Mouse (Mus musculus): ENCODE data around the gene Ubr3. TPM values are rescaled to one million over a fixed set of nuclear protein-coding genes. Genes with fewer than 3 reads are reported as not detected.
"Not testable (repeated sequence)": the region's sequence is repeated elsewhere in the genome, so short reads cannot be mapped to it uniquely, and the experiment has no call there.

Ubr3 gene
- polyA plus RNA-seq, 1 experiment from 2014 or later, result 5.5 TPM

DNA sequence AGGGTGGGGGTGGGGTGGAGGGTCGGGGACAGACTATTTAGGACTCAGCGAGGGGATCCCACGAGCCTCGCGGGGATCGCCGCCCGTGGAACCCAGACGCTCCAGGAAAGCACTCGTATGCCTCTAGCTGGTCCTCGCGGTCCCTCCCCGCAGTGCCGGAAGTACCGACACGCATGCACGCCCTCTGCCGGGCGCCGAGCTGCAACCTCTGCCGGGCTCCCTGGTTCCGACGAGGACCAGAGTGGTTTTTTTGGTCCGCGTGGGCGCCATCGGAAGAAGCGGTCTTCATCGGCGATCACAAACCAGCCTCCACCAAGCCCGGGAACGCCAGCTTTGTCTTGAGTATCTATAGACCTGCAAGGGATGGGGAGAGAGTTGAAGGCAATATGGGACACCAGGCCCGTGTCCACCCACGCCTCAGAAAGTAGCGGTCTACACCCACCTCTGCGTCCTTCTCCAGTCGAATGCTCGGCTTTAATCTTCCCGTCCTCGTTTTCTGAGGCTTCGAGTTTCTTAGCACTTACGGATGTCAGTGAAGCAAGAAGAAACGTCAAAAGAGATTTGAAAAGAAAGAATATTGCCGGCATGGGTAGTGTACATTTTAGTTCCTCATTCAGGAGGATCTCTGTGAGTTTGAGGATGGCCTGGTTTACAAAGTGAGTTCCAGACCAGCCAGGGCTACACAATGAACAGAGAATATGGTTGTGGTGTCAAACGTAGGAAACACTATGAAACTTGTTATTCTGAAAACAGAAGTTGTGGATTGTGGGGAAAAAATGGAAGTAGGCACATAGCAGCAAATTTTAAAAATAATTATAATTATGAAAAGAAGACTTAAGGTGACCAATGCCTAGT, 11.4 kb upstream of the Ubr3 start, which contains the start of gene Mettl5:
Gene Mettl5, minus strand, starts transcription at position 165 of the 855 bp plus-strand sequence.
- WGBS (ENCODE audit: insufficient replicate concordance), result under 1% methylated on average over 45 of the region's 45 CpGs
- peak within 1 kb of the TSS; percentile 78 for H3K4me2 ChIP-seq
- H3K4me1 ChIP-seq (replicated peaks), result peaks cover 20% of the 10 kb centered on the region
- 0 out of 2 replicates have a peak, but pooled peaks cover 3% of the 10 kb centered on the region for H3K36me3 ChIP-seq (replicated peaks)
- H3K9ac ChIP-seq, result peak within 1 kb of the TSS; percentile 93
- no peaks in the 10 kb centered on the region for H3K9me3 ChIP-seq (replicated peaks)
- H3K4me3 ChIP-seq (replicated peaks), result peak within 1 kb of the TSS; percentile 82
- peak within 1 kb of the TSS; percentile 76 for H3K27ac ChIP-seq (replicated peaks)
- peak; percentile 98 for ATAC-seq (ENCODE audit: insufficient read depth)
- H3K27me3 ChIP-seq, result no peaks in the 10 kb centered on the region

DNA sequence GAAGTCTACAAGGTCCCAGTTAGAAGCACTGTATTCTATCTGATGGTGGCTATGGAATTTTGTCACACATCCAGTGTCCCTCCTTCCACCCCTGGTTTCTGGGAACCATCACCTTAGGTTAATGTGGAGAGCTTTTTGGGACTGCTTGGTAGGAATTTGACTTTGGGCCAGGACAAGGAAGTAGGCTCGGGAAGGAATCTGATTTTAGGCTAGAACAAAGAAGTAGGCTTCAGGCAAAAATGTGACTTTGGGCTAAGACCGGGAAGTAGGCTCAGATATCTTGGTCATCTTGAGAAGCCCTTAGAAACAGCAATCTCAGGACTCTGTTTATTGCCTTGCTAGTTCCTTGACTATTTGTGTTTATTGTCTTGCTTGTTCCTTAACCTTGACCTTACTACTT, 8.1 kb upstream of the Ubr3 start:
- Histone ChIP-seq H3K4me3 (replicated peaks) (no peak overlapping the region), H3K9me3 (replicated peaks) (no peaks in the 10 kb centered on the region), H3K27ac (replicated peaks) (no peak overlapping the region), H3K4me1 (replicated peaks) (peaks cover 24% of the 10 kb centered on the region), H3K36me3 (replicated peaks) (no peaks in the 10 kb centered on the region), H3K4me2 (no peak overlapping the region), H3K27me3 (no peaks in the 10 kb centered on the region), H3K9ac (no peak overlapping the region)
- no peak for ATAC-seq (ENCODE audit: insufficient read depth)
- WGBS (ENCODE audit: insufficient replicate concordance), result 55% methylated on average over 2 of the region's 2 CpGs

DNA sequence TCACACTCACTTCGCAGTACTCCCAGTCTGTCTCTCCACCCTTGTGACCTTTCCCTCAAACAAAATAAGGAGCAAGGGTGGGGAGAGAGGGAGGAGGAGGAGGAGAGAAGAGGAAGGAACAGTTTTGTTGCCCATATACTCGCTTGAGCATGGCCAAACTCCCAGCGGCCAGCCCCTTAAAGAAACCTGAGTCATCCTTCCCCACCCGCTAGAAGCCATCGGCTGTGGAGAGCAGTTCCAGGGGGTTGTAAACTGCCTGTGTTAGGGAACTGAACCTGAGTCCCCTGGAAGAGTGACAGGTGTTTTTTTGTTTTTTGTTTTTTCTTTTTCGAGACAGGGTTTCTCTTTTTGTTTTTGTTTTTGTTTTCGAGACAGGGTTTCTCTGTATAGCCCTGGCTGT, 6.2 kb upstream of the Ubr3 start:
- H3K27me3 ChIP-seq, result no peaks in the 10 kb centered on the region
- H3K4me2 ChIP-seq, result no peak overlapping the region
- H3K4me1 ChIP-seq (replicated peaks), result peaks cover 19% of the 10 kb centered on the region
- no peak overlapping the region for H3K27ac ChIP-seq (replicated peaks)
- no peak overlapping the region for H3K9ac ChIP-seq
- H3K9me3 ChIP-seq (replicated peaks), result no peaks in the 10 kb centered on the region
- 31% methylated on average over 7 of the region's 7 CpGs for WGBS (ENCODE audit: insufficient replicate concordance)
- no peaks in the 10 kb centered on the region for H3K36me3 ChIP-seq (replicated peaks)
- ATAC-seq (ENCODE audit: insufficient read depth), result no peak
- H3K4me3 ChIP-seq (replicated peaks), result no peak overlapping the region

DNA sequence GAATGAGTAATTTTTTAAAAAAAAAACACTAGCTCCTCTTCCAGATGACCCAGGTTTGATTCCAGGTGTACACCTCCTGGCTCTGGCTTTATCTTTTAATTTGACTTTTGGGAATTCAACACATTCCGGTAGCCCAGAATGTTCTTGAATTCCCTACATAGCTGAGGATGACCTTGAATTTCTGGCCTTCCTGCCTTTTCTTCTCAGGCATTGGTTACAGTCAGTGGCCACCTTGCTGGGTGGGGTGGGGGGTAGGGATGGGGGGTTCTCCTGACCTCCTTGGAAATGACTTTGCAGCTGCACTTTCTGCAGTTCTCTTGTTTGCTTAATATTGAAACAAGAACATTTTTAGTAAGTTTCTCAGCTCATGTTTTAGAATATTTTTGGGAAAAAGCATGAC, 3.9 kb upstream of the Ubr3 start:
- WGBS (ENCODE audit: insufficient replicate concordance), result 83% methylated on average over 1 of the region's 1 CpGs

DNA sequence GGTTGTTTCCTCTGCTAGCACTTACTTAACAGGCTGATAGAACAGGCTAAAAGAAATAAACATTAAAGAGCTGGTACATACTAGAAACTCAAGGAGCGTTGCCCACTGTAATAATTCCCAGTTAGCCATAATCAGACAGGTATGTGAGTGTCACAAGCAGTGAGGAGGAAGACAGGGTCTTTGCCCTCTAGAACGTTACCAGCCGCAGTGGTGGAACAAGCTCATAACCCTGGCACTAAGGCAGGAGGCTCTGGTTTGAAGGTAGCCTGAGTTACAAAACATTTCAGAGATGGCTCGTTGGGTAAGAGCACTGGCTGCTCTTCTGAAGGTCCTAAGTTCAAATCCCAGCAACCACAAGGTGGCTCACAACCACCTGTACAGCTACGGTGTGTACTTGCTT, 3.2 kb upstream of the Ubr3 start:
- Histone ChIP-seq H3K4me2 (no peak overlapping the region), H3K9me3 (replicated peaks) (no peaks in the 10 kb centered on the region), H3K36me3 (replicated peaks) (no peaks in the 10 kb centered on the region), H3K4me1 (replicated peaks) (peaks cover 37% of the 10 kb centered on the region), H3K27me3 (no peaks in the 10 kb centered on the region), H3K9ac (no peak overlapping the region), H3K27ac (replicated peaks) (no peak overlapping the region), H3K4me3 (replicated peaks) (no peak overlapping the region)
- 75% methylated on average over 5 of the region's 5 CpGs for WGBS (ENCODE audit: insufficient replicate concordance)
- no peak for ATAC-seq (ENCODE audit: insufficient read depth)

More for the DNA sequence above, 3.9 kb upstream of the Ubr3 start:
- no peaks in the 10 kb centered on the region for H3K36me3 ChIP-seq (replicated peaks)
- no peak overlapping the region for H3K4me3 ChIP-seq (replicated peaks)
- H3K9me3 ChIP-seq (replicated peaks), result no peaks in the 10 kb centered on the region
- H3K27ac ChIP-seq (replicated peaks), result no peak overlapping the region
- no peaks in the 10 kb centered on the region for H3K27me3 ChIP-seq
- H3K4me2 ChIP-seq, result no peak overlapping the region
- H3K9ac ChIP-seq, result no peak overlapping the region
- H3K4me1 ChIP-seq (replicated peaks), result peaks cover 29% of the 10 kb centered on the region
- ATAC-seq (ENCODE audit: insufficient read depth), result no peak

DNA sequence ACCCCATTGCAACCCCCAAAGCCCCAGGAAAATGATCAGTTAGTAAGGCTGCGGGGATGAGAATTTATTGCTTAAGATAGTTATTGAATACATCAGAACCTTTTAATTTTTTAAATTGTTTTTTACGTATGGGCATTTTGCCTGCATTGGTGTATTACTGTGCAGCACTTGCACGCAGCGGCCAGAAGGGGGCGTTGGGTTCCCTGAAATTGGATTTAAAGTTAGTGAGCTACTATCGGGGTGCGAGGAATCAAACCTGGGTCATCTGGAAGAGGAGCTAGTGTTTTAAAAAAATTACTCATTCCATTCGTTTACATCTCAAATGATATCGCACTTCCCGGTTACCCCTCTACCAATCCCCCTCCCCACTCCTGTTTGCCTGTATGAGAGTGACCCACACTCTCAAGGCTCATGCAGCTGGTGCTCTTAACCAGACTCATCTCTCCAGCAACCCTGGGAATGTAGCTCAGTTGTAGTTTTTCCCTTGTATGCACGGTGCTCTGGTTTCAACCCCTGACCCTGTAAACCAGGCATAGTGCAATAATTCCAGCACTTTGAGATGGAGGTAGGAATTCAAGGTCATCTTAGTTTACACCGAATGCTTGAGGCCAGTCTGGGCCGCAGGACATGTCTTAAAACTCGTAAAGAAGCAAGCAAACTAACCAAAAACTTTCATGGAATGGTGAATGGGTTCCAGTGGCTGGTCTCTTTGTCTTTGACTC, 1.4 kb upstream of the Ubr3 start:
- WGBS (ENCODE audit: insufficient replicate concordance), result 62% methylated on average over 14 of the region's 14 CpGs

DNA sequence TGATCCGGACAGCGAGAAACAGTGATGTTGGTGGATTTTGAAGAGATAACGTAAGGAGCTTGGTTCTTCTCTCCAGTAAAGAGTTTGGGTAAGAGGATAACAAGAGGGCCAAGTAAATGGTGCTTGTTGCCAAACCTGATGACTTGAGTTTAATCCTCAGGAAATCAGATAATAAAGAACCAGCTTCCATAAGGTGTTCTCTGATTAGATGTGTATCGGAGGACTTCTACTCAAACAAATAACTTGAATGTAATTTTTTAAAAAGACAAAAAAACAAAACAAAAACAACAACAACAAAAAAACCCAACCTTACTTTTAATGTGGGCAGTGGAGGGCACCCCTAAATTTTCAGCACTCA, 843 bp upstream of the Ubr3 start:
- Histone ChIP-seq H3K4me3 (replicated peaks) (no peak overlapping the region), H3K4me2 (peak overlapping the region; percentile 95), H3K36me3 (replicated peaks) (no peaks in the 10 kb centered on the region; the same call in 1 of the 2 replicates), H3K9me3 (replicated peaks) (no peaks in the 10 kb centered on the region), H3K9ac (no peak overlapping the region), H3K27ac (replicated peaks) (peak overlapping the region; percentile 91), H3K27me3 (no peaks in the 10 kb centered on the region), H3K4me1 (replicated peaks) (peaks cover 39% of the 10 kb centered on the region)
- no peak for ATAC-seq (ENCODE audit: insufficient read depth)
- 34% methylated on average over 4 of the region's 4 CpGs for WGBS (ENCODE audit: insufficient replicate concordance)

More for the DNA sequence above, 1.4 kb upstream of the Ubr3 start:
- Histone ChIP-seq H3K27me3 (no peaks in the 10 kb centered on the region), H3K4me1 (replicated peaks) (peaks cover 44% of the 10 kb centered on the region), H3K27ac (replicated peaks) (peak overlapping the region; percentile 91), H3K4me2 (peak overlapping the region; percentile 95; the same call in 1 of the 2 replicates), H3K9ac (no peak overlapping the region), H3K9me3 (replicated peaks) (no peaks in the 10 kb centered on the region), H3K36me3 (replicated peaks) (no peaks in the 10 kb centered on the region; the same call in 1 of the 2 replicates), H3K4me3 (replicated peaks) (no peak overlapping the region)
- no peak for ATAC-seq (ENCODE audit: insufficient read depth)

DNA sequence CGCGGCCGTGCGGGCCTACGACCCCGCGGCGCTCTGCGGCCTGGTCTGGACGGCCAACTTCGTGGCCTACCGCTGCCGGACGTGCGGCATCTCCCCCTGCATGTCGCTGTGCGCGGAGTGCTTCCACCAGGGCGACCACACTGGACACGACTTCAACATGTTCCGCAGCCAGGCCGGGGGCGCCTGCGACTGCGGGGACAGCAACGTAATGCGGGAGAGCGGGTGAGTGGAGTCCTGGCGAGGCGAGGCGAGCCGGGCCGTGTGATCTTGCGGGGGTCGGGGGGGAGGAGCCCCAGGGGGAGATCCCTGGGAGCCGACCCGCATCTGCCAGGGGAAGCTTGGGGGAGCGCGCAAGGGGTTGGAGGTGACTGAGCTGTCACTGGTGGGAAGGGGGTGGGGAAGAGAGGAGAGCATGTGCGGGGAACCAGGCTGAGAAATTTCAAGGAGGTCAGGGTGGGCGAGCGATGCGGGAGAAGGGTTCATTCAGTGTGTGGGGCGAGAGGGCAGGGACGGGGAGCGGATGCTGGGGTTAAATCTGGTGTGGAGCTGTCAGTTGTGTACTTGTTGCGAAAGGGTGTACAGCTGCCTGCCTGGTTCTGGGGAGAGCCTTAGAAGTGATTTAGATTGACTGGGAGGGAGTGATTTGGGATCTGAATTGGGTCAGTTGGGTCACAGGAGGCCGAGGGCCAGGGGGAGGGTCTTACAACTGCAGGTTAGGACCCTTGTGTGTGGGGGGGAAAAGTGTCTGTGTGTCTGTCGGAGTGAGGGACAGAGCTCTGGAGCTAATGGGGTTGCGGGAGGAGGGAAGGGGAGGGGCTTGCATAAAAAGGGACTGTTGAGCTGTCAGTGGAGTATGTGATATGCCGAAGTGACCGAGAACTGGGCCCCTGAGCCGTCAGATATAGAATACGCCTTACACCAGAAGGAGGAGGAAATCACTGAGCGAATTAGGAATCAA, 851 bp downstream of the Ubr3 start:
- Histone ChIP-seq H3K9ac (peak overlapping the region; percentile 93), H3K9me3 (replicated peaks) (no peaks in the 10 kb centered on the region), H3K27me3 (no peaks in the 10 kb centered on the region), H3K27ac (replicated peaks) (peak overlapping the region; percentile 91), H3K36me3 (replicated peaks) (no peaks in the 10 kb centered on the region; the same call in 1 of the 2 replicates), H3K4me3 (replicated peaks) (peak overlapping the region; percentile 81), H3K4me1 (replicated peaks) (peaks cover 36% of the 10 kb centered on the region), H3K4me2 (peak overlapping the region; percentile 95)
- ATAC-seq (ENCODE audit: insufficient read depth), result peak; percentile 68
- WGBS (ENCODE audit: insufficient replicate concordance), result under 1% methylated on average over 55 of the region's 55 CpGs

DNA sequence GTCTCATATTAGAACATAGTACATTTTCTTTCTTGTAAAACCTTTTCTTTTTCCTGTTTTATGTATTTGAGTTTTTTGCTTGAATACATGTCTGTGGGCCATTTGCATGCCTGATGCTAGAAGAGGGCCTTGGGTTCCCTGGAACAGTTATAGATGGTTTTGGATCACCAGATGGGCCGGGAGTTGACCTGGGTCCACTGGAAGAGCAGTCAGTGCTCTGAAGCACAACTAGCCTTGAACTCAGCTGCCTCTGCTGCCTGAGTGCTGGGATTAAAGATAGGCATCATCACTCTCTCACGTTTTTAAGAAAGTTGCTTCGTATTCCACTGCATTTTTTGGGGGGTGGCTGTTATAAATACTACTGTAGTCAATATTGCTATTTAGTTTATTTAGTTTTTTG, 6.5 kb downstream of the Ubr3 start:
- no peak for ATAC-seq (ENCODE audit: insufficient read depth)
- H3K36me3 ChIP-seq (replicated peaks), result peaks cover 4% of the 10 kb centered on the region
- H3K9me3 ChIP-seq (replicated peaks), result no peaks in the 10 kb centered on the region
- H3K4me3 ChIP-seq (replicated peaks), result no peak overlapping the region
- H3K27me3 ChIP-seq, result no peaks in the 10 kb centered on the region
- no peak overlapping the region for H3K9ac ChIP-seq
- peaks cover 11% of the 10 kb centered on the region for H3K4me1 ChIP-seq (replicated peaks)
- H3K4me2 ChIP-seq, result no peak overlapping the region
- no peak overlapping the region for H3K27ac ChIP-seq (replicated peaks)
- WGBS (ENCODE audit: insufficient replicate concordance), result 62% methylated on average over 3 of the region's 3 CpGs

DNA sequence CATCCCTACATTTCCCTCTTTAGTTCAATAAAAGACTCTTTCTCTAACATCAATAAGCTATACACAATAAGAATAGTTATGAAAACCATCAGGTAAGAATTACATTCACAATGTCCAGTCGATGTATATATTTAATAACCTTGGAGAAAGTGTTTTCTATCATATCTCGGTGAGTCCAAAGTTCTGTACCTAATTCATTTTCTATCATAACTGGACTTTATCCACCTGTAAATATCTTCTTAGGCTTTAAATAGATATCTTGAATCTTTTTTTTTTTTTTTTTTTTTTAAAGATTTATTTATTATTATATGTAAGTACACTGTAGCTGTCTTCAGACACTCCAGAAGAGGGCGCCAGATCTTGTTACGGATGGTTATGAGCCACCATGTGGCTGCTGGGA, 10.3 kb downstream of the Ubr3 start:
- not testable (repeated sequence) for H3K27ac ChIP-seq (replicated peaks); H3K4me2 ChIP-seq; H3K9me3 ChIP-seq (replicated peaks); H3K4me1 ChIP-seq (replicated peaks); H3K36me3 ChIP-seq (replicated peaks); H3K4me3 ChIP-seq (replicated peaks); ATAC-seq (ENCODE audit: insufficient read depth); H3K27me3 ChIP-seq; H3K9ac ChIP-seq
- WGBS (ENCODE audit: insufficient replicate concordance), result 75% methylated on average over 4 of the region's 4 CpGs
